Mouse (Mus musculus): Measurements from ENCODE around the gene Arhgef38. TPM values are rescaled to one million over a fixed set of nuclear protein-coding genes. Genes with fewer than 3 reads are reported as not detected.

Gene Arhgef38
- not detected in 2 replicates for polyA plus RNA-seq (2012; ENCODE audit: insufficient read depth, insufficient read length, missing spikeins)

DNA sequence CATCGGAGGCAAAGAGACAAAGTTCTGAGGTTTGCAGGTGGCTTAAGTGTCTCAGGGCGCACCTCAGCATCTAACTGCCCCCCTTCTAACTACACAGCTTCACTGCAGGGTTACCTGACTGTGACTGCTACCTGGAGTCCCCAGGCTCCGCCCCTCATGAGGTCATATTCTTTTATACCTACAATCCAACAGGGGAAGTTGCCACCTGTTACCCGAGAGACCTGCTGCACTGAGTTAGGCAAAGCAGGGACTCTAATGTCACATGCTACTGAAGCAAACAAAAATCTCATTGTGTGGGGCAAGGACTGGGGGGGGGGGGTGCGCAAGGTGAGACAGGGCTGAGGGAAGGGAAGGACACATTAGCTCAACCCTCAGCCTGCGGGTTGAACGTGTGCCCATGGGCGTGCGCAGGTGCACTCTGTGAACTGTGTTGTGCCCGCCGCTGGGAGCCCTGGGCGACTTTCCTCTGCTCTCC, at the start of gene Arhgef38:
Gene Arhgef38, minus strand, starts transcription at position 129 of the 475 bp plus-strand sequence.
- H3K4me3 ChIP-seq (ENCODE audit: insufficient read depth, low read depth, low read length) = no peak within 1 kb of the TSS
- H3K27ac ChIP-seq (replicated peaks; ENCODE audit: low read depth, low read length) = no peak within 1 kb of the TSS
- no peaks in the 10 kb centered on the region for H3K4me1 ChIP-seq (ENCODE audit: control insufficient read depth, insufficient read depth, insufficient read length, low read length)

DNA sequence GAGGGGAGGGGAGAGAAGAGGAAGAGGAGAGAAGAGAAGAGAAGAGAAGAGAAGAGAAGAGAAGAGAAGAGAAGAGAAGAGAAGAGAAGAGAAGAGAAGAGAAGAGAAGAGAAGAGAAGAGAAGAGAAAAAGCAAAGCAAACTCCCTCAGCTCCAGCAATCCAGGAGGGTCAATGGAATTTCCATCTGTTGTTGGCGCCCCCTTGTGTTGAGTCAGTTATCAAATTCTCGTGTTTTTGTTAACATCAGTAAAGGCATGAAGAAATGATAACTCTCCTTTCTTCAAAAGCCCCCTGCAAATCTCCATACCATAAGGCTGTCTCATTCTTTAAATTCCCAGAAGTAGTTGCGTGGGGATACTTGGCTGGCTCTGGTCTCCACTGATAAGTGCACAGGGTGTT, 37.1 kb upstream of the Arhgef38 start:
- no peaks in the 10 kb centered on the region for H3K4me1 ChIP-seq (ENCODE audit: control insufficient read depth, insufficient read depth, insufficient read length, low read length)
- no peak overlapping the region for H3K4me3 ChIP-seq (ENCODE audit: insufficient read depth, low read depth, low read length)

DNA sequence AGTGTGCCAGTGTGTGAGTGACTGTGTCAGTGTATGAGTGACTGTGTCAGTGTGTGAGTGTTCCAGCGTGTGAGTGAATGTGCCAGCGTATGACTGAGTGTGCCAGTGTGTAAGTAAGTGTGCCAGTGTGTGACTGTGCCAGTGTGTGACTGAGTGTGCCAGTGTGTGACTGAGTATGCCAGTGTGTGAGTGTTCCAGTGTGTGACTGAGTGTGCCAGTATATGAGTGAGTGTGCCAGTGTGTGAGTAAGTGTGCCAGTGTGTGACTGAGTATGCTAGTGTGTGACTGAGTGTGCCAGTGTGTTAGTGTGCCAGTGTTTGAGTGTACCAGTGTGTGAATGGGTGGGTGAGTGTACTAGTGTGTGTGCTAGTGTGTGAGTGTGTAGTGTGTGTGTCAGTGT, 24.1 kb upstream of the Arhgef38 start:
- Histone ChIP-seq H3K4me3 (ENCODE audit: insufficient read depth, low read depth, low read length) (no peak overlapping the region), H3K4me1 (ENCODE audit: control insufficient read depth, insufficient read depth, insufficient read length, low read length) (no peaks in the 10 kb centered on the region), H3K27ac (replicated peaks; ENCODE audit: low read depth, low read length) (no peak overlapping the region)

More for the DNA sequence above, 37.1 kb upstream of the Arhgef38 start:
- no peak overlapping the region for H3K27ac ChIP-seq (replicated peaks; ENCODE audit: low read depth, low read length)

DNA sequence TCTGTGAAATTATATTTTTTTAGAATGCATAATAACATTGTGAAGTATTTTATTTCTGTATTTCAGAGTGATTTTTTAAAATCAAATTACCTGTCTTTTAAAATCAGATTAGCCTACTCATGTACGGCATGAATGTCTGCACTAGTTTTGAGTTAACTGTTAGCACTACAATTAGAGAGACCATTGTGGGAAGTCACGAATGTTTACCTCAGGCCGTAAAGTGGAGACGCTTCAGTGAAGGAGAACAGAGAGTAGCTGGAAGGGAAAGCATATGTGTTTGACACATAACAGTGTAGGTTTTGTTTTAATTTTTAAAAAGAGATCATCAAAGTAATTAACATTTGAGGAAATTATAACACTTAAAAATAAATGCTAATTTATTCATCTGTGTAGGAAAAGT, 21.1 kb upstream of the Arhgef38 start:
- Histone ChIP-seq H3K27ac (replicated peaks; ENCODE audit: low read depth, low read length) (no peak overlapping the region), H3K4me3 (ENCODE audit: insufficient read depth, low read depth, low read length) (no peak overlapping the region), H3K4me1 (ENCODE audit: control insufficient read depth, insufficient read depth, insufficient read length, low read length) (no peaks in the 10 kb centered on the region)

DNA sequence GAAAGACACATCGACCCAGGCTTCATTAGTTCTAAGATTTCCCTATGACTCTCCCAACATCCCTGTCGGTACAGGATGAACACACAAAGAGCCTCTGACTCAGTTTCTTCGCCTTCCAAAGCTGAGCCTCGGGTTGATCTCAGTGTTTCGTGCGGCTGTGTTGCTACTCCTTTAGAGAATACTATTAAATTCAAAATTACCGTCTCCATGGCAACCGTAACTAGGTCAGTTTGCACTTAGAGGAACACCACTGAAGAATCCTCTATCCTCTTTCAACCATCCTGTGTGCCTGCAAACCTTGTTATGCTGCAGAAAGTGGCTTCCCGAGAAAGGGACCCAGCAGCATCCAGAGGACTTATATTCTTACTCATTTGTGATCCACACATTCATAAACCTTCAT, 9.3 kb upstream of the Arhgef38 start:
- H3K4me1 ChIP-seq (ENCODE audit: control insufficient read depth, insufficient read depth, insufficient read length, low read length) = no peaks in the 10 kb centered on the region
- H3K27ac ChIP-seq (replicated peaks; ENCODE audit: low read depth, low read length) = no peak overlapping the region
- H3K4me3 ChIP-seq (ENCODE audit: insufficient read depth, low read depth, low read length) = no peak overlapping the region

DNA sequence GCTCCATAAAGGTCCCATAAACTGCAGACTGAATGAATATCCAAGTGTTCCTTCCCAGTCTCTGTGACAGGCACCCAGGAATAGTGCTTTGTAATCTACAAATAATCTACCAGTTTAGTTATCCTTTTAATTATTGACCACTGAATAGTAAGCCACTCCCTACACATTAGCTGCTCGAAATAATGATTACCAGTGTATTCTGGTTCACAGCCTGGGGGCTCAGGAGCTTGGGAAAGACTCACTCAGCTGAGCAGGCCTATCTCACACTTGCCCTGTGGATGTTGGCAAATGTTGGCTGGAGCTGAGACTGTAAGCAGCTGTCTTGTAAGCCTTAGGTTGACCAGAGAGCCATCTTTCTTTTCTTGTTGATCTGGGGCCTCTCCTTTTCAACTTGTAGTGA, 7.2 kb upstream of the Arhgef38 start:
- no peaks in the 10 kb centered on the region for H3K4me1 ChIP-seq (ENCODE audit: control insufficient read depth, insufficient read depth, insufficient read length, low read length)
- H3K4me3 ChIP-seq (ENCODE audit: insufficient read depth, low read depth, low read length) = no peak overlapping the region
- no peak overlapping the region for H3K27ac ChIP-seq (replicated peaks; ENCODE audit: low read depth, low read length)

DNA sequence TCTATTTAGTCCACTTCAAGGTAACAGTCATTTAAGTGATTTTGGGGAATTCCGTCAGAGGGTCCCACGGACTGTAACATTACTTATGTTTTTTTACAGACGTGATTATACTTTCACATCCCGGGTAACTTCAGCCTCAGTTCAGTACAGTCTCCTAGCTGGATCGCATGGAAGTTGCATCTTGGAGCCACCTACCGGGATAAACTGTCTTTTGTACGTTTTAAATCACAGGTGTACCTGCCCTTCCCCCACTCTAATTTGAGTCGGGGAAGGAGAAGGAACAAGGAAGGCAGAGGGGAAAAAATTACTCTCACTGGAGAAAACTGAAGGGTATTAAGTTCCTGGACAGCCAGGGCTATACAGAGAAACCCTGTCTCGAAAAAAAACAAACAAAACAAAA, 756 bp downstream of the Arhgef38 start:
- Histone ChIP-seq H3K4me3 (ENCODE audit: insufficient read depth, low read depth, low read length) (no peak overlapping the region), H3K4me1 (ENCODE audit: control insufficient read depth, insufficient read depth, insufficient read length, low read length) (no peaks in the 10 kb centered on the region), H3K27ac (replicated peaks; ENCODE audit: low read depth, low read length) (no peak overlapping the region)

DNA sequence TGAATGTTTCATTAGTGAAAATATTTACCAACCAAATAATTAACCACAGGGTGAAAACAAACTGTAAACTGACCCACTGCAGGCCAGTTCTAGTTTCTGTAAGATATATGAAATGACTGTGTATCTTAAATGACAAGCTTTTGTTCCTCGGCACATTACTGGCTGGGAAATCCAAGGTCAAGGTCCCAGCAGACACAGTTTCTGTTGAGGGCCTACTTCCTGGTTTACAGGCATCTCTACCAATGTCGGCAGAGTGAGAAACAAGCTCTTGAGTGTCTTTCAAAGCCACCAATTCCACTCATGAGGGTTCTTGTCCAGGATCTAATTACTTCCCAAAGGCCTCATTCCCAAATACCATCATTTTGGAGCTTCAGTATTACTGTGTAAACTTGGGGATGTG, 4.3 kb downstream of the Arhgef38 start:
- no peak overlapping the region for H3K4me3 ChIP-seq (ENCODE audit: insufficient read depth, low read depth, low read length)
- no peaks in the 10 kb centered on the region for H3K4me1 ChIP-seq (ENCODE audit: control insufficient read depth, insufficient read depth, insufficient read length, low read length)
- no peak overlapping the region for H3K27ac ChIP-seq (replicated peaks; ENCODE audit: low read depth, low read length)

DNA sequence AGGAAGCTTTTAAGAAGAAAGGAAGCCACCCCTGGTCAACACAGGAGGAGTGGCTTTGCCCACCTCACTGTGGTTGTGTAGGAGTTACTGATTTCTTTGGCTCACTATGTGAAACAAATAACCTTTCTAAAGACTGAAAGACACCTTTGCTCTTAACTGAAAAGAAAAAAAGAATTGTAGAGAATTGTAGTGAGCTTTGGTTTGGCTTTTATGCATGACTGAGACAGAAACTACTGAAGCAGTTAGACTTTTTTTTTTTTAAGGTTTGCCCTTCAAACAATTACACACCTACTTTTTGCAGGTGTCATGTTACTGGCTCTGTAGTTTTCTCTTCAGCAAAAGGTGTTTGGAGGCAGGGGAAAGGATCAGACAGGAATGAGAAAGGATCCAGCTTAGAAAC, 5.2 kb downstream of the Arhgef38 start:
- Histone ChIP-seq H3K4me1 (ENCODE audit: control insufficient read depth, insufficient read depth, insufficient read length, low read length) (no peaks in the 10 kb centered on the region), H3K4me3 (ENCODE audit: insufficient read depth, low read depth, low read length) (no peak overlapping the region), H3K27ac (replicated peaks; ENCODE audit: low read depth, low read length) (no peak overlapping the region)

DNA sequence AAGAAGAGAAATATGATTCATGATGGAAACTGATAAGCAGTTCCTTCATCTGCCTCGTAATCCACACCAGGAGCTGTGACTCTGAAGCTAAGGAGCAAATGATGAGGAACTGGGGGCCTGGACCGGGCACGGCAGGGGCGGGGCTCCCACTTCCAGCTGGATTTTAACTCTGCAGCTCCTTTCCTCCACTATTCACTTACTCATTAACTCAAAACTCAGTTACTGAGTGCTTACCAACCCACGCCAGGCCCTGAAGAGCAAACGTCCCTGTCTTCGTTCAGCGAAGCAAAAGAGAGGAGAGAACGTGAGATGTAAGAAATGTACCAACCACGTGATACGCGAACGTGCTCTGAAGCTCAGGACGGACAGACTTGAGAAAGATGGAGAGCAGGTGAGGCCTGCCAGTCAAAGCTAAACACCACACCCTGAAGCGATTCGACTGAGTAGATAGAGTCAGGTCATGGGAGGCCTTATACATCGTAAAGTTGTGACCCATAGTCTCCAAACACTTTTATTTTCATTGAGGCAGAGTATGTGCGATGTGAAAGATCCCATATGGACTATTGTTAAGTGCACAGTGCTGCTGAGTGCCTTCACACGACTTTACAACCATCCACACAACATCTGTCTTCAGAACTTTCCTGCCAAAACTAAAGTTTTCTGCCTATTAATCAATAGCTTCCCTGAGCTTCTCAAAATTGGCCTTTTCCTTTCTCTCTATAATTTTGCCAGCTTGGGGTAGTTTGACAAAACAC, 7.3 kb downstream of the Arhgef38 start:
- H3K4me1 ChIP-seq (ENCODE audit: control insufficient read depth, insufficient read depth, insufficient read length, low read length) = no peaks in the 10 kb centered on the region
- H3K4me3 ChIP-seq (ENCODE audit: insufficient read depth, low read depth, low read length) = no peak overlapping the region
- H3K27ac ChIP-seq (replicated peaks; ENCODE audit: low read depth, low read length) = no peak overlapping the region

DNA sequence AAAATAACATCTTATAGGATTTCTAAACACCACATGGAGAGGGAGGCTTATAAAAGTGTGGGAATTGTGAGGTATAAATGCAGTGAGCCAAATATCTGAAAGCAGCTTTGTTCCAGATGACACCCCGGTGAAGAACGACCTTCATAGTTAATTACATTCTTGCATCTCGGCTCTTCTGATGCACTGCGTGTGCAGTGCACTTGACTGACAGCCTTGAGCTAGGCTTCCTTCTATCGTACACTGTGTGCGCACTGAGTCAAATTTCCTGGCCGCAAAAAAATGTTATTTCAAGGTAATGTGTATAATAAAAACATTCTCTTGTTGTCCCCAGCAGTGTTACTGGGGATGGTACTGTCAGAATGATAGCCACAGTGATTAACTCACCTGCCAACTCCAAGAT, 16.2 kb downstream of the Arhgef38 start:
- no peaks in the 10 kb centered on the region for H3K4me1 ChIP-seq (ENCODE audit: control insufficient read depth, insufficient read depth, insufficient read length, low read length)
- no peak overlapping the region for H3K4me3 ChIP-seq (ENCODE audit: insufficient read depth, low read depth, low read length)
- no peak overlapping the region for H3K27ac ChIP-seq (replicated peaks; ENCODE audit: low read depth, low read length)

DNA sequence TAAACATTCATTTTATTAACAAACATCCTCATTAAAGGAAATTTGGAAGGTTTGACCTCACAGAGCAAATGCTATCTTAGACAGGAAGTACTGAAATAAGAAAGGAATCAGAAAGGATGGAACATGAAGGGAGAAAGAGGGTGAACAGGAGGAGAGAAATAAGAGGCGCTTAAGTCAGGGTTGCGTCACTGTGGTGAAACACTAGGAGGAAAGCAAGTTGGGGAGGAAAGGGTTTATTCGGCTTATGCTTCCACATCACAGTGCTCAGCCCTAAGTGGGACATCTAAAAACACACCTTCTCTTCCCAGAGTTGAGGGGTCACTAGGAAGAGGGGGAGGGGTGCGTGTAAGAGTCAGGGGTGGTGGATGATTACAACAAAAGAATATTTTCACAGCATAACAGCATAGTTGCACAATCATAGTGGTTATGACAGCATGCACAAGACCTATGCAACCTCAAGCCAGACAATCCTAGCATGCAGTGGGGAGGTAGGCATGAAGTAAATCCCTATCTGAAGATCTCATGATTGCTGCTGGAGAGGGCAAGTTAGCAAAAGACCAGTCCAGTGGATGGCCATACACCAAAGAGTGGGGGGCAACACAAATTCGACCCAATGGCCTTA, 19.4 kb downstream of the Arhgef38 start:
- H3K4me1 ChIP-seq (ENCODE audit: control insufficient read depth, insufficient read depth, insufficient read length, low read length) = no peaks in the 10 kb centered on the region
- no peak overlapping the region for H3K27ac ChIP-seq (replicated peaks; ENCODE audit: low read depth, low read length)

DNA sequence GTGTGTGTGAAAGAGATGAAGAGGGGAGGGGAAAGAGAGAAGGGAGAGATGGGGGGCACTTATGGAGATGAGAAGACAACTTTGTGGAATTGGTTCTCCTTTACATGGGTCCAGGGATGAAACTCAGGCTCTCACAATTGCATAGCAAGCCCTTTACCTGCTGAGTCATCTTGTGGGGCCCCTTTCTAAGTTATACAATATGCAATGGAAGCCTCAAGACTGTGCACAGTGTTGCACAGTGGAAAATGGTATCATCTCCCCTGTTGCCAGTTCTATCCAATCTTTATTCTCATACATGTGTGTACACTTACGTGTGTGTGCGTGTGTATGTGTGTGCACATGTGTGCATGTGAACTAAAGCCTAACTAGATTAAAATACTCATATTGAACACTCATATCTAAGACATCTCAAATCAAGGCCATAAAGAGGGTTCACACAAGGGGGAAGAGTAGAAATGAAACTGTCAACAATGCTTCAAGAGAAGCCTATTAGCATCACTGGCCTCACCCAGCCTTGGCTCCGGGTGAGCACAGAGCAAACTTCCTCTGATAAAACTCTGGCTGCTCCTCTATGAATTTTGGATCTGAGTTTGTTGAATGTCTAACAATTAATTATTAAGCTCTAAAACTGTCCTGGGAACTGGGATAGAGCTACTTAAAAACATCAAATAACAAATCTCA, 21.2 kb downstream of the Arhgef38 start:
- H3K4me1 ChIP-seq (ENCODE audit: control insufficient read depth, insufficient read depth, insufficient read length, low read length) = no peaks in the 10 kb centered on the region
- no peak overlapping the region for H3K27ac ChIP-seq (replicated peaks; ENCODE audit: low read depth, low read length)
- H3K4me3 ChIP-seq (ENCODE audit: insufficient read depth, low read depth, low read length) = no peak overlapping the region

More for the DNA sequence above, 19.4 kb downstream of the Arhgef38 start:
- no peak overlapping the region for H3K4me3 ChIP-seq (ENCODE audit: insufficient read depth, low read depth, low read length)

DNA sequence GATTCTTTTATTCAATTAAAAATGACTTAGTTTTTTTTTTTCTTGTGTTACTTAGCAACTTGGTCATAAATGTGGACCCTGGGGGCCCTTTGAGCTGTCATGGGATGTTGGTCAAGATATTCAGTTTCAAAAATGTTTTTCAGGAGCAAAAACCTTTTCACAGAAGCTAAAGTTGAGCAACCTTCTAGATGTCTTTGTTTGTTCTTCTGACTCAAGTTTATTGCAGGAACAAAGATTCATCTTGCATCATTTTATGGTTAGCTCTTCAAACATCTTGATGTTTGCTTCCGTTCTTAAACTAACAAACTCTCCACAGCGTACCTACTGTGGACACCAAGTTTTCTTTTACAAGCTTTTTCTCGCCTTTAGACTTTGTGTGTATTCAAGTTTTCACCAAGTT, 23.4 kb downstream of the Arhgef38 start:
- H3K4me3 ChIP-seq (ENCODE audit: insufficient read depth, low read depth, low read length) = no peak overlapping the region
- H3K27ac ChIP-seq (replicated peaks; ENCODE audit: low read depth, low read length) = no peak overlapping the region
- no peaks in the 10 kb centered on the region for H3K4me1 ChIP-seq (ENCODE audit: control insufficient read depth, insufficient read depth, insufficient read length, low read length)

DNA sequence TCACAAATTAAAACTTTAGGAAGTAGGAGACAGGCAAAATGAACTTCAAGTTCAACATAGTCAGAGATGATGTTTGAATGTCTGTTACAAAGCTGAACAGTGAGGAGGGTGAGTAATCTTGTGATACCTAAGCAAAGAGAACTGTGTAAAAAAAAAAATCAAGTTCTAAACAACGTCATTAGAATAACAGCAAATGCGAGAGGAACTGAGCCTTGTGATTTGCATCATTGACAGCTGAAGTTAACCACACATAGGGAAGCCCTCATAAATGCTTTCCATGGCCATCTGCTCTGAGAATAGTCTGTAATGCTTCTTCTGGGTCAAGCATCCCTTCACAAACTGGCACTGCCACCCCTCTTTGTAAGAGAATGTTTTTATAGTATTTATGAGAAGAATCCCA, 31.0 kb downstream of the Arhgef38 start:
- no peaks in the 10 kb centered on the region for H3K4me1 ChIP-seq (ENCODE audit: control insufficient read depth, insufficient read depth, insufficient read length, low read length)
- no peak overlapping the region for H3K4me3 ChIP-seq (ENCODE audit: insufficient read depth, low read depth, low read length)
- H3K27ac ChIP-seq (replicated peaks; ENCODE audit: low read depth, low read length) = no peak overlapping the region
